Mouse (Mus musculus): ENCODE measurements around the gene Cdv3.

Cdv3 gene

GRCm38 (mm10) chr9:103347045-103347444 is 18.6 kb downstream of the Cdv3 start:
- CTCF ChIA-PET = interaction anchor here in 1 of 4 experiments (0.7 to 0.8 kb wide), 2 partner anchors 140 to 576 kb away, joined by 3 to 5 read pairs; no protein-coding TSS in a partner anchor
- POLR2A ChIA-PET = interaction anchor here in 1 of 4 experiments (0.9 to 10.8 kb wide), 5 partner anchors 10 to 94 kb away, joined by 3 to 198 read pairs (median 78); partner anchors contain the start of gene Cdv3

- POLR2A ChIA-PET = interaction anchor here (0.6 to 12.5 kb wide), 24 partner anchors 8 to 827 kb away, joined by 3 to 101 read pairs (median 4); partner anchors contain the start of gene Topbp1 (in 1 of the 4)
- CTCF ChIA-PET = interaction anchor here in 1 of 4 experiments (1.3 kb wide), 1 partner anchor 21 kb away, joined by 4 read pairs; no protein-coding TSS in a partner anchor
Observed at GRCm38 (mm10) chr9:103336912-103337311, 28.7 kb downstream of the Cdv3 start.

- CTCF ChIA-PET = no interaction called here
- POLR2A ChIA-PET = interaction anchor here in 2 of 4 experiments (0.8 to 12.5 kb wide), 10 partner anchors 9 to 31 kb away, joined by 3 to 101 read pairs (median 4); partner anchors contain the start of genes 1300017J02Rik (in 1 of the 2) and Topbp1 (in 1 of the 2)
Observed at GRCm38 (mm10) chr9:103332663-103333062, 33.0 kb downstream of the Cdv3 start.

- CTCF ChIA-PET = interaction anchor here in 1 of 4 experiments (0.7 to 0.8 kb wide), 2 partner anchors 10 to 22 kb away, joined by 3 to 4 read pairs; no protein-coding TSS in a partner anchor
Observed at GRCm38 (mm10) chr9:103326449-103326848, 39.2 kb downstream of the Cdv3 start.

GRCm38 (mm10) chr9:103324678-103325077 is 41.0 kb downstream of the Cdv3 start:
- POLR2A ChIA-PET = interaction anchor here in 2 of 4 experiments (1.0 to 10.6 kb wide), 5 partner anchors 8 to 34 kb away, joined by 3 to 138 read pairs (median 4); partner anchors contain the start of genes 1300017J02Rik (in 1 of the 2) and Topbp1 (in 1 of the 2)
- CTCF ChIA-PET = no interaction called here

More at GRCm38 (mm10) chr9:103326449-103326848, 39.2 kb downstream of the Cdv3 start:
- POLR2A ChIA-PET = interaction anchor here in 3 of 4 experiments (0.7 to 10.6 kb wide), 21 partner anchors 9 to 38 kb away, joined by 3 to 138 read pairs (median 5); partner anchors contain the start of genes 1300017J02Rik (in 1 of the 3) and Topbp1 (in 1 of the 3)

- CTCF ChIA-PET = interaction anchor here in 1 of 4 experiments (0.9 kb wide), 1 partner anchor 11 kb away, joined by 4 read pairs; no protein-coding TSS in a partner anchor
- POLR2A ChIA-PET = interaction anchor here in 3 of 4 experiments (0.5 to 7.7 kb wide), 19 partner anchors 11 to 506 kb away, joined by 3 to 138 read pairs (median 3); no protein-coding TSS in a partner anchor
Observed at GRCm38 (mm10) chr9:103309832-103310231, 55.8 kb downstream of the Cdv3 start.

GRCm38 (mm10) chr9:103305332-103306041 is 60.2 kb downstream of the Cdv3 start:
- ChIA-PET POLR2A (interaction anchor here (0.6 to 7.7 kb wide), 78 partner anchors 10 to 684 kb away, joined by 3 to 138 read pairs (median 4); partner anchors contain the start of genes Cdv3 (in 3 of the 4), Gm20425 (in 3 of the 4), Trf (in 3 of the 4) and Anapc13 (in 1 of the 4)), CTCF (interaction anchor here (0.7 to 1.5 kb wide), 6 partner anchors 46 to 98 kb away, joined by 3 to 9 read pairs (median 4); no protein-coding TSS in a partner anchor)

- ChIA-PET CTCF (interaction anchor here (0.7 to 1.5 kb wide), 5 partner anchors 79 to 97 kb away, joined by 3 to 6 read pairs (median 4); no protein-coding TSS in a partner anchor), POLR2A (interaction anchor here (0.6 to 7.7 kb wide), 59 partner anchors 10 to 679 kb away, joined by 3 to 138 read pairs (median 5); partner anchors contain the start of genes Cdv3 (in 3 of the 4), Gm20425 (in 3 of the 4), Trf (in 3 of the 4) and Anapc13 (in 1 of the 4))
Observed at GRCm38 (mm10) chr9:103304927-103305326, 60.7 kb downstream of the Cdv3 start, which contains the start of the genes 1300017J02Rik and Topbp1. Gene 1300017J02Rik (minus strand): TSS chr9:103305082. Gene Topbp1 (plus strand): TSS chr9:103305215.
